Mouse (Mus musculus) T-cell, adult 66 days (primary cell): ENCODE data around the gene Osgin1. TPM values are rescaled to one million over a fixed set of nuclear protein-coding genes. Genes with fewer than 3 reads are reported as not detected.

Experiments used
- total RNA-seq, 2 experiments: library from RNA; stranded (reverse); gene quantifications; 3 replicates in 1 of 2; 4 replicates in 1 of 2; pipeline ENCODE4 v1.2.4; 2023

Osgin1 gene
- total RNA-seq = 1 to 10 TPM; 4.5 to 4.6 TPM

GRCm38 (mm10) chr8:119433582-119434174, at the start of gene Osgin1:
Gene Osgin1 (plus strand): TSS chr8:119434124.

GRCm38 (mm10) chr8:119394524-119395026, 39.3 kb upstream of the Osgin1 start, which contains the start of gene Mlycd:
Gene Mlycd (plus strand): TSS chr8:119394878.

GRCm38 (mm10) chr8:119446211-119446989, 12.5 kb downstream of the Osgin1 start, which contains the start of gene Necab2:
Gene Necab2 (plus strand): TSS chr8:119446719.

Other genes starting within 250 kb of the Osgin1 start
- 10 to 100 TPM; 72.3 to 89.6 TPM for gene Hsbp1, start 89.6 kb upstream of the Osgin1 start, total RNA-seq
- 10 to 100 TPM; 15.5 to 16.5 TPM for gene Mlycd, start 39.2 kb upstream of the Osgin1 start, total RNA-seq
- not detected for gene Necab2, start 12.6 kb downstream of the Osgin1 start, total RNA-seq
- under 1 TPM in 1 of 2 experiments, not detected in 1; 0.50 TPM for gene Slc38a8, start 67.6 kb downstream of the Osgin1 start, total RNA-seq
- gene Mbtps1, start 124.6 kb downstream of the Osgin1 start, total RNA-seq = 100 to 1,000 TPM; 123 to 129 TPM
- 10 to 100 TPM; 57.0 to 67.7 TPM for gene Hsdl1, start 141.1 kb downstream of the Osgin1 start, total RNA-seq
- gene Dnaaf1, start 141.1 kb downstream of the Osgin1 start, total RNA-seq = not detected
- 10 to 100 TPM; 16.6 to 22.2 TPM for gene Taf1c, start 171.1 kb downstream of the Osgin1 start, total RNA-seq
- not detected for gene Adad2, start 178.6 kb downstream of the Osgin1 start, total RNA-seq
- not detected for gene Kcng4, start 201.6 kb downstream of the Osgin1 start, total RNA-seq
- gene Wfdc1, start 232.2 kb downstream of the Osgin1 start, total RNA-seq = not detected